Mouse (Mus musculus) intestine, postnatal 0 days (tissue): ENCODE results near the gene Nmral1. TPM values are rescaled to one million over a fixed set of nuclear protein-coding genes. Genes with fewer than 3 reads are reported as not detected.
"Not testable (repeated sequence)": the region's sequence is repeated elsewhere in the genome, so short reads cannot be mapped to it uniquely, and the experiment has no call there.

Source experiments
- ATAC-seq: fragments of 200-750 bp; cut with Nextera tagmentation; 2 replicates; pipeline ENCODE4 v1.8.0; 2017; ENCODE audit warnings: mild to moderate bottlenecking, moderate TSS enrichment, moderate library complexity
- H3K27ac ChIP-seq: fragments of 300-500 bp; sonication (generic); 2 replicates; pipeline ENCODE4 v1.5.1; 2014; ENCODE audit warnings: mild to moderate bottlenecking, low read depth, low read length, moderate library complexity
- H3K27me3 ChIP-seq: fragments of 300-500 bp; sonication (generic); replicated peaks from 2 replicates; pipeline ENCODE4 v1.6.1; 2014; ENCODE audit warnings: low read length, mixed read lengths; ENCODE audit not compliant: control insufficient read depth, insufficient read depth
- H3K36me3 ChIP-seq: fragments of 300-500 bp; sonication (generic); 2 replicates; pipeline ENCODE4 v1.6.1; 2014; ENCODE audit warnings: mild to moderate bottlenecking, moderate library complexity; ENCODE audit not compliant: control insufficient read depth, insufficient read depth
- H3K4me1 ChIP-seq: fragments of 300-500 bp; sonication (generic); replicated peaks from 2 replicates; pipeline ENCODE4 v1.6.1; 2014; ENCODE audit warnings: antibody characterized with exemption, low read length, mixed read lengths; ENCODE audit not compliant: control insufficient read depth, insufficient read depth
- H3K4me2 ChIP-seq: fragments of 300-500 bp; sonication (generic); replicated peaks from 2 replicates; pipeline ENCODE4 v1.6.1; 2014; ENCODE audit warnings: low read depth, mild to moderate bottlenecking, moderate library complexity
- H3K4me3 ChIP-seq: fragments of 300-500 bp; sonication (generic); 2 replicates; pipeline ENCODE4 v1.5.1; 2014; ENCODE audit warnings: low read depth, low read length
- H3K9ac ChIP-seq: fragments of 300-500 bp; sonication (generic); 2 replicates; pipeline ENCODE4 v1.6.1; 2014; ENCODE audit warnings: mild to moderate bottlenecking, low read depth, low read length
- H3K9me3 ChIP-seq: fragments of 300-500 bp; sonication (generic); 2 replicates; pipeline ENCODE4 v1.6.1; 2016; ENCODE audit warnings: mixed run types; ENCODE audit not compliant: control insufficient read depth
- CTCF ChIP-seq: sonication (generic); IDR thresholded peaks from 2 replicates; pipeline ENCODE4 v1.5.1; 2016; ENCODE audit warnings: low read depth, mild to moderate bottlenecking, control low read depth, antibody characterized with exemption, moderate library complexity
- WGBS: fragments of 180-500 bp; shearing (Covaris S2); extraction: QIAGEN DNeasy Blood & Tissue Kit; methylation state at CpG from one replicate; pipeline ENCODE4 v1.1.7; 2014; 5-methylcytosine and 5-hydroxymethylcytosine counted together
- polyA plus RNA-seq: library from polyadenylated mRNA; unstranded; fragments of >200 nt; fragmentation: Nextera tagmentation; extraction: Ambion mirVana; gene quantifications from 2 replicates; pipeline ENCODE4 v1.2.1, GENCODE M21; 2015

Gene Nmral1
- polyA plus RNA-seq, 1 experiment from 2014 or later: 11.6 TPM

- ATAC-seq: no peak
- 48% methylated on average over 1 of the region's 1 CpGs for WGBS
- Histone ChIP-seq H3K27ac (no peak overlapping the region; the same call in 1 of the 2 replicates), H3K9ac (no peak overlapping the region), H3K4me1 (no peaks in the 10 kb centered on the region), H3K36me3 (peaks cover 90% of the 10 kb centered on the region), H3K4me3 (no peak overlapping the region), H3K9me3 (no peaks in the 10 kb centered on the region), H3K27me3 (no peaks in the 10 kb centered on the region), H3K4me2 (no peak overlapping the region)
- no peak for TF ChIP-seq CTCF
Observed at GRCm38 (mm10) chr16:4702646-4703045, 16.5 kb downstream of the Nmral1 start.

DNA sequence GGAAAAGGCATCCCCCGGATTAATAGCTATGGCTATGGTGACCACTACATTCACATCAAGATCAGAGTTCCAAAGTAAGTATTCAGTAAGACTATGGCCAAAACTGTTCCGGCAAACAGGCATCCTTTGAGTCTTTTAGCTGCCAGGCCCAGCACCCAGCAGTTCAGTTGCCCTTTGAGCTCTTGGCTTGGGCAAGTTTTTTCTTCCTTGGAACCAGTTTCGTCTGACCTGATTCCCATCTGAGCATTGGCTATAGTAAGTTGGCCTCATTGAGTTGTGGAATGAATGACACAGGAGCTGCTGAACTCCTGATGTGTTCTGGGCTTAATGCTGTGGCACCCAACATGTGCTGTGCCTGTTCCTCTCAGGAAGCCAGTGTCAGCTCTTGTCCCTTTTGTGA, 17.9 kb downstream of the Nmral1 start:
- no peak overlapping the region for H3K4me3 ChIP-seq
- TF ChIP-seq CTCF: no peak
- H3K27ac ChIP-seq: no peak overlapping the region
- no peaks in the 10 kb centered on the region for H3K9me3 ChIP-seq
- H3K9ac ChIP-seq: no peak overlapping the region
- peaks cover 90% of the 10 kb centered on the region for H3K36me3 ChIP-seq
- no peak overlapping the region for H3K4me2 ChIP-seq
- ATAC-seq: no peak
- H3K27me3 ChIP-seq: no peaks in the 10 kb centered on the region
- 85% methylated on average over 3 of the region's 3 CpGs for WGBS
- no peaks in the 10 kb centered on the region for H3K4me1 ChIP-seq

DNA sequence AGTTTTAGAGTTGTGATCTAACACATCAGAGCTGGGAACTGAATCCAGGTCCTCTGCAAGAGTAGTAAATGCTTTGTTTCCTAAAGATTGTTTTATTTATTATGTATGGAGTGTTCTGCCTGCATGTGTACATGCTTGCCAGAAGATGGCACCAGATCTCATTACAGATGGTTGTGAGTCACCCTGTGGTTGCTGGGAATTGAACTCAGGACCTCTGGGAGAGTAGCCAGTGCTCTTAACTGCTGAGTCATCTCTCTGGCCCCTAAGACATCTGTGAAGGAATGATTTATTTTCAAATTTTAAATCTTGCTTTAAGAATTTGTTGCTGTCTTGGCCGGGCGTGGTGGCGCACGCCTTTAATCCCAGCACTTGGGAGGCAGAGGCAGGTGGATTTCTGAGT, 29.8 kb downstream of the Nmral1 start:
- H3K36me3 ChIP-seq: peaks cover 46% of the 10 kb centered on the region
- TF ChIP-seq CTCF: peak; percentile 38
- not testable (repeated sequence) for H3K9me3 ChIP-seq, H3K4me1 ChIP-seq, H3K4me3 ChIP-seq, H3K9ac ChIP-seq, H3K27me3 ChIP-seq, H3K27ac ChIP-seq, ATAC-seq, H3K4me2 ChIP-seq
- 100% methylated on average over 4 of the region's 4 CpGs for WGBS

GRCm38 (mm10) chr16:4684457-4684791, 34.7 kb downstream of the Nmral1 start:
- 1% methylated on average over 9 of the region's 9 CpGs for WGBS
- Histone ChIP-seq H3K9me3 (no peaks in the 10 kb centered on the region), H3K4me3 (peak overlapping the region; percentile 96), H3K4me1 (0 out of 2 replicates have a peak, but pooled peaks cover 2% of the 10 kb centered on the region), H3K36me3 (peaks cover 13% of the 10 kb centered on the region), H3K27ac (peak overlapping the region; percentile 17), H3K4me2 (peak overlapping the region; percentile 94), H3K9ac (peak overlapping the region; percentile 87), H3K27me3 (no peaks in the 10 kb centered on the region)
- ATAC-seq: no peak
- TF ChIP-seq CTCF: no peak

DNA sequence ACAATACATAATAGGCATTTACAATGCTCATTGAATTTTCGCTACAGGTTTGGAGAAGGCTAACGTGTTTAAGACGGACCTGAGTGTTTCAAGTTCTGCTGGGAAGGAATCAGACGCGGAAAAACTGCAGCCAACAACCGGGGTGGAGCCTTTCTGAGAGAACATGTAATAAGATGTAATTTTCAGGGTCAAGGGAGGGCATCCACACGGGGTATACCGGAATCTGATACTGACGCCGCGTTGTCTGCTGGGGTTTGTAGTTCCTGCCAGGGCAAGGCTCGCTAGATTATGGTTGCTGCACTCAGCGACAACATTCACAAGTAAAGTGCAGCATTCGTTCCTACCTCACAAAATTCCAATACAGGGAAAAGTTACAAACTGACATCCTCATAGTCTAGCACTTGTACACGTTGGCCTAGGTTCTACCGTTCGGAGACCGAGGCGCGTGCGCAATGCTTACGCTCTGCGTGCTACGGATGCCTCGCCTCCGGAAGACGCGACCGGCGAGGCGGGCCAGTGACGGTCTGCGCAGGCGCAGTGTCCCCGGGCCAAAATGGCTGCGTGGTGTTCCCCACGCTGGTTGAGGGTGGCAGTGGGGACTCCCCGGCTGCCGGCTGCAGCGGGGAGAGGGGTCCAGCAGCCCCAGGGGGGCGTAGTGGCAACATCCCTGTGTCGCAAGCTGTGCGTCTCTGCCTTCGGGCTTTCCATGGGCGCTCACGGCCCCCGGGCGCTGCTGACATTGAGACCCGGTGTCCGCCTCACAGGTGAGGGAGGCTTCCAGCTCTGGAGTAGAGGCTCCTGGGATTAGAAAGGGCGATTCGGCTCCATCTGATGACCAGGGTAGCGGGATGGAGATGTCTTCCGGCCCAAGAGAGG, 35.3 kb downstream of the Nmral1 start:
- ATAC-seq: peak; percentile 80
- H3K4me3 ChIP-seq: peak overlapping the region; percentile 96
- H3K27ac ChIP-seq: peak overlapping the region; percentile 46
- peak overlapping the region; percentile 94 for H3K4me2 ChIP-seq
- no peaks in the 10 kb centered on the region for H3K9me3 ChIP-seq
- peak; percentile 16; the same call in 1 of the 2 replicates for TF ChIP-seq CTCF
- H3K9ac ChIP-seq: peak overlapping the region; percentile 87
- under 1% methylated on average over 54 of the region's 54 CpGs for WGBS
- H3K4me1 ChIP-seq: peaks cover 5% of the 10 kb centered on the region; the same call in 1 of the 2 replicates
- H3K36me3 ChIP-seq: peaks cover 13% of the 10 kb centered on the region
- no peaks in the 10 kb centered on the region for H3K27me3 ChIP-seq

GRCm38 (mm10) chr16:4683193-4683580, 36.0 kb downstream of the Nmral1 start:
- no peak for ATAC-seq
- 22% methylated on average over 9 of the region's 9 CpGs for WGBS
- H3K36me3 ChIP-seq: peaks cover 9% of the 10 kb centered on the region
- TF ChIP-seq CTCF: no peak
- no peaks in the 10 kb centered on the region for H3K27me3 ChIP-seq
- H3K4me2 ChIP-seq: peak overlapping the region; percentile 94
- peak overlapping the region; percentile 46; the same call in 1 of the 2 replicates for H3K27ac ChIP-seq
- peak overlapping the region; percentile 96 for H3K4me3 ChIP-seq
- H3K4me1 ChIP-seq: peaks cover 7% of the 10 kb centered on the region; the same call in 1 of the 2 replicates
- H3K9me3 ChIP-seq: no peaks in the 10 kb centered on the region
- peak overlapping the region; percentile 87; the same call in 1 of the 2 replicates for H3K9ac ChIP-seq
